Mouse (Mus musculus): ENCODE measurements around the gene Apoc4.

Apoc4 gene

DNA sequence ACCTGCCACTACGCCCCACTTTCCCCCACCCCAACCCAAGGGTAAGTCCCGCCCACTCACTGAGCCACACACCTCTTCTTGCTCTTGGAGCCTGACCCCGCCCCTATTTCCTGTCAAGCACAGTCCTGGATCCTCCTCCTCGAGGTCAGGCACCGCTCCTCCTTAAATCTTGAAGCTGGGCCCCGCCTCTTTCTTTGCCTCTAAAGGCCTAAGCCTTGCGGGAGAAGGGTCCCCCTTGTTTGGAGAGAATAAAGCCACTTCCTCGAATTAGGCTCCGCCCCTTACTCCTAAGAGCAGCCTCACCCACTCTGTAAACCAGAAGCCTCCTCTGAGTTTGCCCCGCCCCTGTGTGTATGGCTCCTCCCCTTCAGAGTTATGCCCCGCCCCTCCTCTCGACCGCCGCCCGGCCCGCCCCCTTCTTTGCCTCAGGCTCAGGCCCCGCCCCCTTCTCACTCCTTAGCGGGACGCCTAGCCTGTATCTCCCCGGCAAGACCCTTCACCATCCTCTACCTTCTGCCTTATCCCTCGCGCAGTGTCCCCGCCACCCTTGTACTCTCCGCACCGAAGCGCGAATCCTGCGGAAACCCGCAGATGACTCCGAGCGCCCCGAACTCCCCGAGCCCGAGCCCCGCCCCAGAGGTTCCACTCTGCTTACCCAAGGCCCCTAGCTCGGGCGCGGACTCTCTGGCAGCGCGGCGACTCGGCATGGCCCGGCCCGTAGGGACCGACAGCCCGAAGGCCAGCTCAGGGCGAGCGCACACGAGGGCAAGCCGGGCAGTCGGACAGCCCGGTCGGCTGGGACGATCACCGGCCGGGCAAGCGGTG lies 52.5 kb downstream of the Apoc4 start:
- peak; percentile 87 to 88 for DNase-seq (ENCODE audit: low spot score in 2 of 2)

- DNase-seq (ENCODE audit: low spot score in 2 of 2) = no peak
These were observed 53.1 kb downstream of the Apoc4 start for GRCm38 (mm10) chr7:19628192-19628535.
